Mouse (Mus musculus): Measurements from ENCODE around the gene Nckipsd. TPM values are rescaled to one million over a fixed set of nuclear protein-coding genes. Genes with fewer than 3 reads are reported as not detected.

Gene Nckipsd
- polyA plus RNA-seq, 1 experiment from 2014 or later = 9.2 TPM

DNA sequence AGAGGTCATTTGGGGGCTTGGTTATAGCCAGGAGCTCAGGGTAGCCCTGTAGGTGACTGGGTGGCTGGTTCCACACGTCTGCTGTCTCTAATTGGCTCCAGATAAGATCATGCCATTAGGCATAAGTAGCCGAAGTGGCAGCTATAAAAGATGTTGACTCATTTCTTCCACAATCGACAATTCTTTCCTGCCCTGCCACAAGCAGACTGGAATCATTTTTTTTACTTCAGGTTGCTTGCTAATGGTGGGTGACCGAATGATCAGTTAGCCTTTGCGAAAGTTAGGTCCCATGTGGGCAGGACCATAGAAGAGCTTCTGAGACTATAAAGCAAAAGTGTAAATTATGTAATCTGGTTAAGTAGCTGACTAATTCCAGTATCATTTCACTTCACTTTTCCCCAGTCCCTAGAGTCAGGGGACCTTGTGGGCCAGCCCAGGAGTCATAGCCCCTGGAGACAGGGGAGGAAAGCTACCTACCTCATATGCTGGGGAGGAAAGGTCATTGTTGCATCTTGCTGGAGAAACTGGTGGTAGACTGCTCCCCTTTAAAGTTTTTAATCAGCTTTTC, 9.6 kb upstream of the Nckipsd start:
- H3K9ac ChIP-seq = no peak overlapping the region
- WGBS = 78% methylated on average over 5 of the region's 5 CpGs

DNA sequence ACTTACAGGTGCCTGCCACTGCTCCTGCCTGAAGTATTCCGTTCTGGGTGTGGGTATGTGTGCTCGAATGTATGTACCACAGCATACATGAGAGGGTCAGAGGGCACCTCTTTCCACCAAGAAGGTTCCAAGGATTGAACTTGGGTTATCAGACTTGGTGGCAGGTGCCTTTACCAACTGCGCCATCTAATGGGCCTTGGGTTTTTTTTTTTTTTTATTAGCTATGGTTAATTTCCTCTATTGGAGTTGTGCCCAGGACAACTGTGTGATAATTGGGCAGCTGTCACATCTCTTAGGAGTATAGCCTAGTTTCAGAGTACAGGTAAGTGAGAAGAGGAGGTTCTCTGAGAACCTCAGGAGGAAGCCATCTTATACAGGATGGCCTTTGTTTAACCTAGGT, 8.6 kb upstream of the Nckipsd start:
- no peaks in the 10 kb centered on the region for H3K27me3 ChIP-seq (replicated peaks)
- H3K4me2 ChIP-seq = no peak overlapping the region
- H3K27ac ChIP-seq (ENCODE audit: poor library complexity, severe bottlenecking) = no peak overlapping the region
- ATAC-seq (ENCODE audit: insufficient number of reproducible peaks, low FRiP score) = no peak
- WGBS = 86% methylated on average over 3 of the region's 3 CpGs
- peaks cover 71% of the 10 kb centered on the region for H3K36me3 ChIP-seq
- no peaks in the 10 kb centered on the region for H3K9me3 ChIP-seq (replicated peaks)
- no peak overlapping the region for H3K9ac ChIP-seq
- peaks cover 31% of the 10 kb centered on the region for H3K4me1 ChIP-seq (replicated peaks)
- no peak overlapping the region for H3K4me3 ChIP-seq

More for the DNA sequence above, 9.6 kb upstream of the Nckipsd start:
- Histone ChIP-seq H3K9me3 (replicated peaks) (no peaks in the 10 kb centered on the region), H3K4me2 (no peak overlapping the region), H3K4me1 (replicated peaks) (peaks cover 39% of the 10 kb centered on the region), H3K27me3 (replicated peaks) (no peaks in the 10 kb centered on the region), H3K27ac (ENCODE audit: poor library complexity, severe bottlenecking) (no peak overlapping the region), H3K36me3 (peaks cover 63% of the 10 kb centered on the region), H3K4me3 (no peak overlapping the region)
- ATAC-seq (ENCODE audit: insufficient number of reproducible peaks, low FRiP score) = no peak

GRCm38 (mm10) chr9:108805768-108806167, 2.4 kb upstream of the Nckipsd start:
- Histone ChIP-seq H3K4me2 (no peak overlapping the region), H3K36me3 (peaks cover 57% of the 10 kb centered on the region), H3K9ac (no peak overlapping the region), H3K27ac (ENCODE audit: poor library complexity, severe bottlenecking) (no peak overlapping the region), H3K4me1 (replicated peaks) (peaks cover 43% of the 10 kb centered on the region), H3K4me3 (no peak overlapping the region), H3K9me3 (replicated peaks) (no peaks in the 10 kb centered on the region), H3K27me3 (replicated peaks) (no peaks in the 10 kb centered on the region)
- WGBS = 76% methylated on average over 8 of the region's 8 CpGs
- no peak for ATAC-seq (ENCODE audit: insufficient number of reproducible peaks, low FRiP score)

- peaks cover 57% of the 10 kb centered on the region for H3K36me3 ChIP-seq
- H3K9ac ChIP-seq = no peak overlapping the region
- peaks cover 43% of the 10 kb centered on the region for H3K4me1 ChIP-seq (replicated peaks)
- H3K27me3 ChIP-seq (replicated peaks) = no peaks in the 10 kb centered on the region
- no peaks in the 10 kb centered on the region for H3K9me3 ChIP-seq (replicated peaks)
- no peak for ATAC-seq (ENCODE audit: insufficient number of reproducible peaks, low FRiP score)
- H3K4me2 ChIP-seq = no peak overlapping the region
- no peak overlapping the region for H3K4me3 ChIP-seq
- 0 out of 2 replicates have a peak overlapping the region, but pooled peaks have one; percentile 3 for H3K27ac ChIP-seq (ENCODE audit: poor library complexity, severe bottlenecking)
Measured at GRCm38 (mm10) chr9:108806379-108806778, 1.8 kb upstream of the Nckipsd start.

- Histone ChIP-seq H3K36me3 (peaks cover 57% of the 10 kb centered on the region), H3K27ac (ENCODE audit: poor library complexity, severe bottlenecking) (peak overlapping the region; percentile 3; the same call in 1 of the 2 replicates), H3K4me3 (no peak overlapping the region), H3K9me3 (replicated peaks) (no peaks in the 10 kb centered on the region), H3K4me1 (replicated peaks) (peaks cover 43% of the 10 kb centered on the region), H3K27me3 (replicated peaks) (no peaks in the 10 kb centered on the region), H3K9ac (no peak overlapping the region), H3K4me2 (no peak overlapping the region)
- 70% methylated on average over 1 of the region's 1 CpGs for WGBS
- ATAC-seq (ENCODE audit: insufficient number of reproducible peaks, low FRiP score) = no peak
Measured at GRCm38 (mm10) chr9:108806831-108807230, 1.3 kb upstream of the Nckipsd start.

GRCm38 (mm10) chr9:108807674-108808073, 494 bp upstream of the Nckipsd start:
- peaks cover 60% of the 10 kb centered on the region for H3K36me3 ChIP-seq
- 66% methylated on average over 5 of the region's 5 CpGs for WGBS
- no peaks in the 10 kb centered on the region for H3K9me3 ChIP-seq (replicated peaks)
- no peak overlapping the region for H3K4me3 ChIP-seq
- 0 out of 2 replicates have a peak, but pooled peaks have one; percentile 34 for ATAC-seq (ENCODE audit: insufficient number of reproducible peaks, low FRiP score)
- no peak overlapping the region; the same call in 1 of the 2 replicates for H3K9ac ChIP-seq
- H3K27ac ChIP-seq (ENCODE audit: poor library complexity, severe bottlenecking) = no peak overlapping the region
- H3K4me1 ChIP-seq (replicated peaks) = peaks cover 43% of the 10 kb centered on the region
- H3K4me2 ChIP-seq = peak overlapping the region; percentile 80; the same call in 1 of the 2 replicates
- H3K27me3 ChIP-seq (replicated peaks) = no peaks in the 10 kb centered on the region

- Histone ChIP-seq H3K4me2 (peak overlapping the region; percentile 80), H3K9ac (peak overlapping the region; percentile 75; the same call in 1 of the 2 replicates), H3K36me3 (peaks cover 63% of the 10 kb centered on the region), H3K27ac (ENCODE audit: poor library complexity, severe bottlenecking) (no peak overlapping the region), H3K27me3 (replicated peaks) (no peaks in the 10 kb centered on the region), H3K9me3 (replicated peaks) (no peaks in the 10 kb centered on the region), H3K4me1 (replicated peaks) (peaks cover 43% of the 10 kb centered on the region), H3K4me3 (peak overlapping the region; percentile 61)
- ATAC-seq (ENCODE audit: insufficient number of reproducible peaks, low FRiP score) = no peak
- 40% methylated on average over 5 of the region's 5 CpGs for WGBS
Measured at GRCm38 (mm10) chr9:108809188-108809587, 1.0 kb downstream of the Nckipsd start.

DNA sequence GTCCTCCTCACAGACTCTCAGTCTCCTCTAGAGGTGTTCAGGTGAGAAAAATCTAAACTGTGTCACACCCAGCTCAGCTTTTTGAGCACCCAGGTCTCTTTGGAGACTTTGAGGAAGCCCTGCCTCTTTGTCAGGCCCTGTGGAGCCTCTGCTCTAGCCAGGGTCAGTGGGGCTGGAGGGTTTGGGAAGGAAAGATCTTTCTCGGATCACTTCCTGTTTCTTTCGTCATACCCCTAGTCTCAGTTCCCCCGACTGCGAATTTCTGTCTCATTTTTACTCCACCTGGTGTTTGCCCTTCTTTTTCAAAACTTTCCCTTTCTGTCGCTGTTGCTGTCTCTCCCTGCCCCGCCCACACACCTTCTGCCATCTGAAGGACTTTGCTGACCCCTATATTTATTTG, 1.6 kb downstream of the Nckipsd start:
- no peak for ATAC-seq (ENCODE audit: insufficient number of reproducible peaks, low FRiP score)
- no peaks in the 10 kb centered on the region for H3K27me3 ChIP-seq (replicated peaks)
- no peaks in the 10 kb centered on the region for H3K9me3 ChIP-seq (replicated peaks)
- peak overlapping the region; percentile 80 for H3K4me2 ChIP-seq
- H3K4me3 ChIP-seq = no peak overlapping the region
- H3K27ac ChIP-seq (ENCODE audit: poor library complexity, severe bottlenecking) = no peak overlapping the region
- H3K9ac ChIP-seq = no peak overlapping the region
- peaks cover 43% of the 10 kb centered on the region for H3K4me1 ChIP-seq (replicated peaks)
- peaks cover 63% of the 10 kb centered on the region for H3K36me3 ChIP-seq
- 75% methylated on average over 6 of the region's 6 CpGs for WGBS

DNA sequence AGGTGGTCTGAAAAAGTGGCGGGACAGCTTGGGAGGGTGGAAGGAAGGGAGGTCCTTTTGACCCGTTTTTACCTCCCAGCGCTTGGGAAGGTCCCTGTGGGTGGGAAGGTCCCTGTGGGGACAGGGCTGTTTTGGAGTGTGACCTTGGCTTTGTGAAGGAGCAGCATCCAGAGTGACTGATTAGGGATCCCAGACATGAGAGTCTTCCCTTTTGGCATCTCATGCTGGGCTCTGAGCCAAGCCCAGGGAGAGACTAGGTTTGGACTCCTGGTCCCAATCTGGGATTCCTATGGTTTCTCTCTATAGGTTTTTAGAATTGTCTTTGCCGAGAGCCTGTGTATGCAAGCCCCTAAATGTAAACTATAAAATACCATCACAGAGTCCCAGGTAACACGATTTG, 2.3 kb downstream of the Nckipsd start:
- Histone ChIP-seq H3K9me3 (replicated peaks) (no peaks in the 10 kb centered on the region), H3K9ac (no peak overlapping the region), H3K27ac (ENCODE audit: poor library complexity, severe bottlenecking) (no peak overlapping the region), H3K4me1 (replicated peaks) (peaks cover 40% of the 10 kb centered on the region), H3K4me2 (no peak overlapping the region), H3K36me3 (peaks cover 63% of the 10 kb centered on the region), H3K4me3 (no peak overlapping the region), H3K27me3 (replicated peaks) (no peaks in the 10 kb centered on the region)
- no peak for ATAC-seq (ENCODE audit: insufficient number of reproducible peaks, low FRiP score)
- WGBS = 72% methylated on average over 5 of the region's 5 CpGs

DNA sequence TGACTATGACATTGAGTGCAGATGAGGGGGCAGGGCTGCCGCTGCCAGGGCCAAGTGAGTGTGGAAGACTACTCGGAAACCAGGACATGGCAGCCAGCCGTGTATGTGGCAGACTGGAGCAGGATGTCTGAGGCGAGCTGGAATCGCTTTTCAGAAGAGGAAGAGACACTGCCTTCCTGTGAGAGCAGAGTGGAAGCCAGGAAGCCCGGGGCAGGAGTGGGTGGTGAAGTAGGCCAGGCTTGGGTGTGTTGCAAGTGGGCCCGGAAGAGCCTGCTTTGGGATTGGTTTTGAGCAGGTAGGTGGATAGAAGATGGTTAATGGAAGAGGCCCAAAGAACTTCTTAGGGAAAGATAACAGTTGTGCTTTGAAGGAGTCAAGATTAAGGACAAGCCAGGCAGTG, 7.4 kb downstream of the Nckipsd start:
- Histone ChIP-seq H3K4me2 (no peak overlapping the region), H3K27ac (ENCODE audit: poor library complexity, severe bottlenecking) (no peak overlapping the region), H3K36me3 (peaks cover 72% of the 10 kb centered on the region), H3K9me3 (replicated peaks) (no peaks in the 10 kb centered on the region), H3K9ac (no peak overlapping the region), H3K4me1 (replicated peaks) (peaks cover under 1% of the 10 kb centered on the region; the same call in 1 of the 2 replicates), H3K4me3 (no peak overlapping the region), H3K27me3 (replicated peaks) (0 out of 2 replicates have a peak, but pooled peaks cover 7% of the 10 kb centered on the region)
- 79% methylated on average over 7 of the region's 7 CpGs for WGBS
- no peak for ATAC-seq (ENCODE audit: insufficient number of reproducible peaks, low FRiP score)

DNA sequence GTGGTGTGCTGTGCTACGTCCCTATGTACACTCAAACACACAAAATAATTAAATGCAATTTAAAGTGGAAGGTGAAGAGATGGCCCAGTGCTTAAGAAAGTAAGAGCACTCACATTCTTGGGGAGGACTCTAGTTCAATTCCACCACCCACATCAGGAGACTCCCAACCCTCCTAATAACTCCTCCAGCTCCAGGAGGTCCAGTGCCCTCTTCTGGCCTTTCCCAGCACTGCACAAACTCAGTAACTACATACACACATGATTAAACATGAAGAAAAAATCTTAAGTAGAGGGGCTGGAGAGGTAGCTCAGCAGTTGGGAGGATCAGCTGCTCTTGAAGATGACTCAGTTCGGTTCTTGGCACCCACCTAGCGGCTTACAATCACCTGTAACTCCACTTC, 11.3 kb downstream of the Nckipsd start:
- Histone ChIP-seq H3K4me3 (no peak overlapping the region), H3K27ac (ENCODE audit: poor library complexity, severe bottlenecking) (no peak overlapping the region), H3K4me2 (no peak overlapping the region), H3K27me3 (replicated peaks) (peaks cover 31% of the 10 kb centered on the region), H3K9me3 (replicated peaks) (no peaks in the 10 kb centered on the region), H3K9ac (no peak overlapping the region), H3K4me1 (replicated peaks) (no peaks in the 10 kb centered on the region), H3K36me3 (peaks cover 39% of the 10 kb centered on the region)
- 59% methylated on average over 3 of the region's 3 CpGs for WGBS
- ATAC-seq (ENCODE audit: insufficient number of reproducible peaks, low FRiP score) = no peak

GRCm38 (mm10) chr9:108820077-108820476, 11.9 kb downstream of the Nckipsd start:
- Histone ChIP-seq H3K4me3 (no peak overlapping the region), H3K9me3 (replicated peaks) (no peaks in the 10 kb centered on the region), H3K4me2 (no peak overlapping the region), H3K9ac (no peak overlapping the region), H3K27me3 (replicated peaks) (peaks cover 37% of the 10 kb centered on the region), H3K4me1 (replicated peaks) (no peaks in the 10 kb centered on the region), H3K27ac (ENCODE audit: poor library complexity, severe bottlenecking) (no peak overlapping the region), H3K36me3 (peaks cover 34% of the 10 kb centered on the region)
- no peak for ATAC-seq (ENCODE audit: insufficient number of reproducible peaks, low FRiP score)
- 60% methylated on average over 5 of the region's 5 CpGs for WGBS
